Mouse (Mus musculus) kidney, adult 2 months (tissue): ENCODE measurements around the gene Mgp. TPM values are rescaled to one million over a fixed set of nuclear protein-coding genes. Genes with fewer than 3 reads are reported as not detected.
A peak's percentile ranks its signal among the peaks of the same experiment; 100 is the strongest.

Source experiments
- DNase-seq: peaks from one replicate; pipeline ENCODE4 v3.0.0; 2021
- H3K27ac ChIP-seq: fragments of 200-500 bp; 2 replicates; pipeline ENCODE4 v1.5.1; 2012; ENCODE audit warnings: low read depth, low read length, control low read depth, inconsistent platforms; ENCODE audit not compliant: insufficient read depth
- H3K27me3 ChIP-seq: fragments of 200-500 bp; replicated peaks from 2 replicates; pipeline ENCODE4 v1.6.1; 2012; ENCODE audit warnings: mild to moderate bottlenecking, moderate library complexity, low read length, inconsistent platforms; ENCODE audit not compliant: control insufficient read depth, insufficient read depth
- H3K36me3 ChIP-seq: fragments of 200-500 bp; 2 replicates; pipeline ENCODE4 v1.6.1; 2012; ENCODE audit warnings: mild to moderate bottlenecking, moderate library complexity, low read length, inconsistent platforms; ENCODE audit not compliant: control insufficient read depth, insufficient read depth
- H3K4me1 ChIP-seq: fragments of 200-500 bp; 2 replicates; pipeline ENCODE4 v1.6.1; 2011; ENCODE audit warnings: low read length; ENCODE audit not compliant: control insufficient read depth, insufficient read depth
- H3K4me3 ChIP-seq: fragments of 200-500 bp; 2 replicates; pipeline ENCODE4 v1.5.1; 2011; ENCODE audit warnings: mild to moderate bottlenecking, low read depth, low read length, control low read depth; ENCODE audit not compliant: insufficient read depth
- CTCF ChIP-seq: fragments of 200-500 bp; conservative IDR thresholded peaks from 2 replicates; pipeline ENCODE4 v1.5.1; 2011; ENCODE audit warnings: low read depth, mild to moderate bottlenecking, control low read depth, low read length, moderate library complexity, mixed read lengths; ENCODE audit not compliant: insufficient read depth, insufficient read length
- POLR2A ChIP-seq: fragments of 200-500 bp; IDR thresholded peaks from one replicate; pipeline ENCODE4 v1.6.1; 2011; ENCODE audit warnings: low read depth, low read length, control low read depth
- WGBS: fragments of 180-500 bp; shearing (Covaris S2); methylation state at CpG from one replicate; pipeline ENCODE4 v1.1.7; 2018; 5-methylcytosine and 5-hydroxymethylcytosine counted together
- polyA plus RNA-seq: library from polyadenylated mRNA; depleted of rRNA; stranded (reverse); fragments of >200 nt; gene quantifications from 2 replicates; pipeline ENCODE4 v1.2.3, GENCODE M21; 2012

Mgp gene
- polyA plus RNA-seq, 1 experiment = 725 TPM

DNA sequence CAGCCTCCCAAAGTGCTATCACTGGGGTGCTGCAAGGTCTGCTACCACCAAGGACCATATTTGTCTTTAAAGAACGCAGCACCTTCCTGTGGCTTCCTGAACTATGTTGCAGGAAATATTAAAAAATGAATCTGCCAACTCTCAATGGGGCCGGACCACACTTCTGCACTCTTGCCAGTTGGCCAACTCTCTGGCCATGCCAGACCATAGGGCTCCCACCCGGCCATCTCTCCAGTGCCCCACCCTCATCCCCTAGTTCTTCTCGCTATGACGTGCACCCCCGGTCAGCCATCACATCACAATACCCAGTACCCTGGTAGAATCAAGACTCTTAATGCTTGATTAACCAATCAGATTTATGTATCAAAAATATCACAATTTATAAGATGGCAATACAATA lies 8.3 kb upstream of the Mgp start:
- 83% methylated on average over 6 of the region's 6 CpGs for WGBS
- no peak for TF ChIP-seq POLR2A
- no peak for TF ChIP-seq CTCF

DNA sequence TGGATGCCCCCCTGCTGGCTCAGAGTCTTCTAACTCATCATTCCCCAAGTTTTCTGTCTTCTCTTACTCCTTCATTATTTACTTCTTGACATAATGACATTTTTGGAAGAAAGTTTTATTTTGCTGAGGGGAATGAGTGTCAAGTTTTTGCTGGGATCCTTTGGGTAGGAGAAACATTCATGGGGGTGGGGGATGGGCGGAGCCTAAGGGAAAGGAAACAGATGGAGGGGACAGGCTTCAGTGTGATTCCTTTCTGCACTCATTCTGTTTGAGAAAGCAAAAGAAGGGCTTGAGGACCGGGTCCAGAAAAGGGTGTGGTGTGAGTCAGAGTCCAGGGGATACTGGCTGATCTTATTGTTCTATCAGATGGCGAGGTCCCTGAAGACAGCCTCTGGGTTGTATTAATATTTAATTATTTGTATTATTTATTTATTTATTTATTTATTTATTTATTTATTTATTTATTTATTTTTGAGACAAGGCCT lies 7.8 kb upstream of the Mgp start:
- Histone ChIP-seq H3K4me1 (no peaks in the 10 kb centered on the region; the same call in 1 of the 2 replicates), H3K27me3 (no peaks in the 10 kb centered on the region), H3K27ac (no peak overlapping the region), H3K4me3 (no peak overlapping the region), H3K36me3 (no peaks in the 10 kb centered on the region)
- 82% methylated on average over 3 of the region's 3 CpGs for WGBS
- no peak for DNase-seq
- TF ChIP-seq POLR2A (no peak), CTCF (no peak)

More for the DNA sequence above, 8.3 kb upstream of the Mgp start:
- Histone ChIP-seq H3K27ac (no peak overlapping the region), H3K27me3 (no peaks in the 10 kb centered on the region), H3K4me3 (no peak overlapping the region), H3K36me3 (no peaks in the 10 kb centered on the region), H3K4me1 (no peaks in the 10 kb centered on the region; the same call in 1 of the 2 replicates)
- DNase-seq = no peak

- no peak for TF ChIP-seq POLR2A
- no peak for TF ChIP-seq CTCF
- H3K27ac ChIP-seq = no peak overlapping the region
- 75% methylated on average over 8 of the region's 8 CpGs for WGBS
Observed at GRCm38 (mm10) chr6:136881678-136882077, 6.1 kb upstream of the Mgp start.

GRCm38 (mm10) chr6:136874599-136874998 lies 1.0 kb downstream of the Mgp start:
- H3K27me3 ChIP-seq = no peaks in the 10 kb centered on the region
- no peak for DNase-seq
- no peaks in the 10 kb centered on the region for H3K4me1 ChIP-seq
- peak overlapping the region; percentile 20 for H3K4me3 ChIP-seq
- 35% methylated on average over 8 of the region's 8 CpGs for WGBS
- H3K27ac ChIP-seq = peak overlapping the region; percentile 30; the same call in 1 of the 2 replicates
- TF ChIP-seq CTCF (no peak), POLR2A (no peak)
- no peaks in the 10 kb centered on the region for H3K36me3 ChIP-seq

More at GRCm38 (mm10) chr6:136881678-136882077, 6.1 kb upstream of the Mgp start:
- Histone ChIP-seq H3K27me3 (no peaks in the 10 kb centered on the region), H3K36me3 (no peaks in the 10 kb centered on the region), H3K4me3 (no peak overlapping the region), H3K4me1 (no peaks in the 10 kb centered on the region)
- DNase-seq = no peak

DNA sequence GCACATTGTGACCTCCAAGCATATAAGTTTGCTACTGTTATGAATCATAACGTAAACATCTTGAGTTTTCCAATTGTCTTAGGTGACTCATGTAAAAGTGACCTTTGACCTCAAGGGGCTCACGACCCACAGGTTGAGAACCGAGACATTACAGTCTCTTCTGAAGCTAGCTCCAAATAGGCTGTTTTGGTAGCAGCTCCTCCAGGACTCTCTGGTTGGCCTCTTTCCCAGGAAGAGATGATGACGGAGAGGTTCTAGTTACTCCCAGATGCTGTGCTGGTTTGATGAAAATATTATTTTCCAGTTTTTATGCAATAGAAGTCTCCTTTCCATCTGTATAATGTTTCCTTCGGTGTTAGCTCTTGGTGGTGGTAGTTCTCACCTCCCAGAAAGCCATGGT lies 6.7 kb downstream of the Mgp start:
- H3K4me3 ChIP-seq = no peak overlapping the region

DNA sequence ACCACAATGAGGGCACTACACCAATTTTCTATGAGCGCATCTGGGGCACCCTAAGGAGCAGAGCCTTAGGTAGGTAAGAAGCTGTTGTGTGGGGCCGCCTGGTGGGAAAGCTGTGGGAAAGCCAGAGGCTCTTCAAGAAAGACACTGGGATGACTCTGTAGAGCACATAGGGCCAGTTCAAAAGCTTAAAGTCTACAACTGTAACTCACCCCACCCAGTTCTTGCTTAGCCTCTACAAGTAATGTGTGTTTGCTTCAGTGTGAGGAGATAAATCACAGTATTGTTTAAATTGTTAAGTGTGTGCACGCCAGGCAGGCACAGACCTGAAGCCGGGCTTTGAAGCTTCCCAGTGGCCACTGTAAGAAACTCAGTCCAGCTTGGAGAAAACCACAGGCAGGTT lies 9.5 kb downstream of the Mgp start:
- DNase-seq = no peak
- WGBS = 92% methylated on average over 4 of the region's 4 CpGs

More for the DNA sequence above, 6.7 kb downstream of the Mgp start:
- TF ChIP-seq CTCF = no peak
- TF ChIP-seq POLR2A = no peak
- WGBS = 71% methylated on average over 5 of the region's 5 CpGs
- Histone ChIP-seq H3K36me3 (no peaks in the 10 kb centered on the region), H3K4me1 (no peaks in the 10 kb centered on the region), H3K27me3 (no peaks in the 10 kb centered on the region), H3K27ac (no peak overlapping the region)
- no peak for DNase-seq

DNA sequence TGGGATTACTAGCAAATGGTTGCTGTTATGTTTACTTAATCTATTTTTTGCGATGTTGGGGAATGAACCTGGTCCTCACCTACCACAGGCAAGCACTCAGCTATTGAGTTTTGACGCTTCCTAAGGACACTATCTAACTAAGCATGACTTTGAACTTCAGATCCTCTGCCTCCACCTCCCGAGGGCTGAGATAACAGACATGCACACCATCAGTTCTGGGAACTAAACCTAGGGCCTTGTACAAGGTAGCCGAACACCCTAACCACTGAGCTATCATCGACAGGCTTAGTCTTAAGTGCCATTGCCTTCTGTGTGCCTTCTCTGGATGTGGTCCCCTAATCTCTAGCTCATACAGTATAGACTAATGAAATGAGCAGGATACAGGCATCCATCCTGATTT lies 10.3 kb downstream of the Mgp start:
- Histone ChIP-seq H3K4me1 (no peaks in the 10 kb centered on the region), H3K27me3 (no peaks in the 10 kb centered on the region), H3K27ac (no peak overlapping the region), H3K4me3 (no peak overlapping the region), H3K36me3 (no peaks in the 10 kb centered on the region)
- no peak for TF ChIP-seq POLR2A
- no peak for TF ChIP-seq CTCF
- 91% methylated on average over 5 of the region's 5 CpGs for WGBS
- no peak for DNase-seq

More for the DNA sequence above, 9.5 kb downstream of the Mgp start:
- Histone ChIP-seq H3K4me3 (no peak overlapping the region), H3K4me1 (no peaks in the 10 kb centered on the region), H3K27ac (no peak overlapping the region), H3K27me3 (no peaks in the 10 kb centered on the region), H3K36me3 (no peaks in the 10 kb centered on the region)
- TF ChIP-seq POLR2A = no peak
- no peak for TF ChIP-seq CTCF
